Mouse (Mus musculus): ENCODE measurements at regions not wholly inside any gene's neighbourhood (a gene's known extent, or its start where the extent isn't known, plus 50 kb on each side); places are given as distances from the start of the nearest gene placed in this dataset.

- no peak for TF ChIP-seq POLR2A (IDR thresholded peaks at IDR 0.05; ENCODE audit: borderline replicate concordance, extremely low read depth, insufficient read depth, insufficient read length, poor library complexity, severe bottlenecking)
- TF ChIP-seq CTCF (IDR thresholded peaks at IDR 0.05; ENCODE audit: borderline replicate concordance, extremely low read depth, insufficient read depth, insufficient read length) = peak; percentile 65; the same call in 1 of the 2 replicates
- peak; percentile 62 for DNase-seq (ENCODE audit: low read depth)
Observed at GRCm38 (mm10) chrX:145672776-145673175, 167.8 kb upstream of the Amot start.

DNA sequence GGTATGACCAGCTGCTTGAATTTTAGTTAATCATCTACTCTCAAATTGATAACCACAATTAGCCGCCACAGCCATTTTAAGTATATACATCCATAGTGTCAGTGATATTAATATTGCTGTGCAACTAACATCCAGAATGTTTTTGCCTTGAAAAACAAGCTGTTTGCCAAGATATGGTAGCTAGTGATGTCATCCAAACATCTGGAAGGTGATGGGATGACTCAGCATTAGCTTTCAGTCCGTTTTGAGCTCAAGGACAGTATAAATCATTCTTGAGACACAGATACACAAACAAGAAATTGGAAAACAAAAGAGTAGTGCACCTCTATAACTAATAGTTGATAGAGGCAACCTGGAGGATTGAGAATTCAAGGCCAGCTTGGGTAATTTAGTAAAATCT is 146.7 kb upstream of the Amot start:
- TF ChIP-seq CTCF (IDR thresholded peaks at IDR 0.05; ENCODE audit: borderline replicate concordance, extremely low read depth, insufficient read depth, insufficient read length) = no peak
- TF ChIP-seq POLR2A (IDR thresholded peaks at IDR 0.05; ENCODE audit: borderline replicate concordance, extremely low read depth, insufficient read depth, insufficient read length, poor library complexity, severe bottlenecking) = no peak
- DNase-seq (ENCODE audit: low read depth) = no peak

DNA sequence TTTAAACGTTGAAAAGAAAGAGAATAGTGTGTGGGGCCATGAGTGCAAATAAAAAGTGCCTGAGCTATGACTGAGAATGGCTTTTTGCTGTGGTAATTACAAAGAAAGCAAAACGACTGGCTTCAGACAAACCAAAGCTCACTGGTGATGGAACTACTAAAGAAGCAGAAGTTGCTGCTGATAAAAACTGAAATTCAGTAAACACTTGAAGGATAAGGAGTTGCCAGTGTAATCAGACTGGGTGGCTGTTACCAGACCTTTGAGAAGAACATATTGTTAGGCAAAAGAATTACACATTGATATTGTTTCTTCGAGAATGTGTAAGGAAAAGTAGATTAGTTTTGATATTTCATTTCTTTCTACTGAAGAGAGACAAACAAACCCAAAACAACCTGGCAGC is 114.7 kb upstream of the Amot start:
- TF ChIP-seq POLR2A (IDR thresholded peaks at IDR 0.05; ENCODE audit: borderline replicate concordance, extremely low read depth, insufficient read depth, insufficient read length, poor library complexity, severe bottlenecking) (no peak), CTCF (IDR thresholded peaks at IDR 0.05; ENCODE audit: borderline replicate concordance, extremely low read depth, insufficient read depth, insufficient read length) (no peak)
- DNase-seq (ENCODE audit: low read depth) = no peak

- no peak for TF ChIP-seq CTCF (IDR thresholded peaks at IDR 0.05; ENCODE audit: borderline replicate concordance, extremely low read depth, insufficient read depth, insufficient read length)
- DNase-seq (ENCODE audit: low read depth) = no peak
Observed at GRCm38 (mm10) chrX:145602085-145602484, 97.1 kb upstream of the Amot start.

DNA sequence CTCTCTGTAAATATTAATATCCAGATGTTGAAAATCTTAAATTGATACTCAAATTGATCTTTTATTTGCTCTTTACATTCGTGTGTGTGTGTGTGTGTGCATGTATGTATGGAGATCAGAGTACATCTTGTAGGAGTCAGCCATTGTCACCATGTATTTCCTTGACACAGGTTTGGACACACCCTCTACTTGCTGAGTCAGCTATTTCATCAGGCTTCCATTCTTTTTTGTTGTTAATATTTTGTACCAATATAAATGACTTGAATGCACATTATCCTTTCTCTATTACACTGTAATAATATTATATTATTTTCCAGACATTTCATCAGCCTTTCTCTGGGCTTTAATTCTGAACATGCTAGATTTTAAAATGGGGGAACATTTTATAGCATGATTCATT is 85.8 kb upstream of the Amot start:
- TF ChIP-seq POLR2A (IDR thresholded peaks at IDR 0.05; ENCODE audit: borderline replicate concordance, extremely low read depth, insufficient read depth, insufficient read length, poor library complexity, severe bottlenecking) = no peak
- TF ChIP-seq CTCF (IDR thresholded peaks at IDR 0.05; ENCODE audit: borderline replicate concordance, extremely low read depth, insufficient read depth, insufficient read length) = no peak
- DNase-seq (ENCODE audit: low read depth) = no peak

- DNase-seq (ENCODE audit: low read depth) = no peak
- TF ChIP-seq POLR2A (IDR thresholded peaks at IDR 0.05; ENCODE audit: borderline replicate concordance, extremely low read depth, insufficient read depth, insufficient read length, poor library complexity, severe bottlenecking) = no peak
- no peak for TF ChIP-seq CTCF (IDR thresholded peaks at IDR 0.05; ENCODE audit: borderline replicate concordance, extremely low read depth, insufficient read depth, insufficient read length)
Observed at GRCm38 (mm10) chrX:145567528-145567927, 62.5 kb upstream of the Amot start.

DNA sequence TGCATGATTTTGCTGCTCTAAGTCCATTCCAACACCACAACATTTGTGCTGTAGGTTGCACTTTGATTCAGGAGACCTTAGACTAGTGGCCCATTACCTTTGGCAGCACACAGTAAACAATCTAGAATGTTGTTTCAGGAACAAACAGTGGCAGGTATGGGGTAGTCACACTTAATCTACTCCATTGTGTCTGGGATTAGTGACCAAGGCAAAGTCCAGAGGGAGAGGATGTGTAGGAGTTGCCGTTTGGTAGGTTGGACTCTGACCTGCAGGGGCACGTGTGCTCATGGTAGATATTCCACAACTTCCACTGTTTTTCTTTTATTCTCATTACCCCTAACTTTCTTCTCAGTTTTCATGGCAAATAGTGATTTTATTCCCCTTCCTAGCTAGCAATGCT is 62.1 kb upstream of the Amot start:
- TF ChIP-seq POLR2A (IDR thresholded peaks at IDR 0.05; ENCODE audit: borderline replicate concordance, extremely low read depth, insufficient read depth, insufficient read length, poor library complexity, severe bottlenecking) (no peak), CTCF (IDR thresholded peaks at IDR 0.05; ENCODE audit: borderline replicate concordance, extremely low read depth, insufficient read depth, insufficient read length) (no peak)
- DNase-seq (ENCODE audit: low read depth) = no peak

GRCm38 (mm10) chrX:145558881-145559280 is 53.9 kb upstream of the Amot start:
- no peak for DNase-seq (ENCODE audit: low read depth)
- no peak for TF ChIP-seq POLR2A (IDR thresholded peaks at IDR 0.05; ENCODE audit: borderline replicate concordance, extremely low read depth, insufficient read depth, insufficient read length, poor library complexity, severe bottlenecking)
- TF ChIP-seq CTCF (IDR thresholded peaks at IDR 0.05; ENCODE audit: borderline replicate concordance, extremely low read depth, insufficient read depth, insufficient read length) = no peak

Measured in brain, embryonic 14.5 days (tissue).